Mouse (Mus musculus): ENCODE measurements at regions not wholly inside any gene's neighbourhood (a gene's known extent, or its start where the extent isn't known, plus 50 kb on each side); places are given as distances from the start of the nearest gene placed in this dataset.
A peak's percentile ranks its signal among the peaks of the same experiment; 100 is the strongest.

- 62% methylated on average over 11 of the region's 11 CpGs for WGBS
- Histone ChIP-seq H3K4me2 (ENCODE audit: low read length) (no peak overlapping the region), H3K9ac (replicated peaks; ENCODE audit: low read depth, low read length) (no peak overlapping the region), H3K9me3 (ENCODE audit: control insufficient read depth, low read length) (no peaks in the 10 kb centered on the region), H3K27ac (ENCODE audit: low read length) (no peak overlapping the region), H3K4me1 (replicated peaks; ENCODE audit: control insufficient read depth, insufficient read depth, low read length) (peaks cover 13% of the 10 kb centered on the region), H3K27me3 (replicated peaks; ENCODE audit: control insufficient read depth, insufficient read depth, low read length) (no peaks in the 10 kb centered on the region), H3K4me3 (replicated peaks; ENCODE audit: low read length) (no peak overlapping the region), H3K36me3 (ENCODE audit: control insufficient read depth, insufficient read depth) (no peaks in the 10 kb centered on the region)
- ATAC-seq: no peak
These were observed 113.4 kb upstream of the Zeb2 start for GRCm38 (mm10) chr2:45230351-45231209.

DNA sequence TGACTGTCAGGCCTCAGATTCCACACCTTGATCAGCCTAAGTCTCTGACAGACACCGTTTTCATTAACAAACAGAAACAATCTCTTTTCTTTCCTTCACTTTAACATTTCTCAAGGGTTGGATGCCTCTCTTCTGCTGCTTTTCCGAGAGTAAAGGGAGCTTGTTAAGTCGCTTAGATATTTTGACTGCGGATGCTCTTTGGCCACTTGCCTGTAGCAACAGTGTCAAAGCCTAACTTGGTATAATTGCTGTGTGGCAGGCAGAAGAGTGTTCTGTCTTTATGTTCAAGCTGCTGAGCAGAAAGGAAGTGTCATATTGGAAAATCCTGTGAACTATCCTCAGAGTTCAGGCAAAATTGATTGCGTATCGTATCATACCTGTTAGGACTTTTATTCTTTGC lies 112.3 kb upstream of the Zeb2 start:
- no peaks in the 10 kb centered on the region for H3K9me3 ChIP-seq (ENCODE audit: control insufficient read depth, low read length)

GRCm38 (mm10) chr2:45227276-45227944 lies 110.2 kb upstream of the Zeb2 start:
- no peaks in the 10 kb centered on the region for H3K27me3 ChIP-seq (replicated peaks; ENCODE audit: control insufficient read depth, insufficient read depth, low read length)
- H3K9ac ChIP-seq (replicated peaks; ENCODE audit: low read depth, low read length): no peak overlapping the region
- peak; percentile 59; the same call in 1 of the 2 replicates for ATAC-seq
- H3K4me3 ChIP-seq (replicated peaks; ENCODE audit: low read length): no peak overlapping the region
- 22% methylated on average over 14 of the region's 14 CpGs for WGBS
- no peaks in the 10 kb centered on the region for H3K36me3 ChIP-seq (ENCODE audit: control insufficient read depth, insufficient read depth)
- no peaks in the 10 kb centered on the region for H3K9me3 ChIP-seq (ENCODE audit: control insufficient read depth, low read length)
- H3K4me1 ChIP-seq (replicated peaks; ENCODE audit: control insufficient read depth, insufficient read depth, low read length): peaks cover 16% of the 10 kb centered on the region
- H3K27ac ChIP-seq (ENCODE audit: low read length): no peak overlapping the region
- peak overlapping the region; percentile 31 for H3K4me2 ChIP-seq (ENCODE audit: low read length)

More for the DNA sequence above, 112.3 kb upstream of the Zeb2 start:
- H3K4me3 ChIP-seq (replicated peaks; ENCODE audit: low read length): no peak overlapping the region
- no peak overlapping the region for H3K27ac ChIP-seq (ENCODE audit: low read length)
- 46% methylated on average over 6 of the region's 6 CpGs for WGBS
- no peak overlapping the region for H3K4me2 ChIP-seq (ENCODE audit: low read length)
- no peak overlapping the region for H3K9ac ChIP-seq (replicated peaks; ENCODE audit: low read depth, low read length)
- H3K4me1 ChIP-seq (replicated peaks; ENCODE audit: control insufficient read depth, insufficient read depth, low read length): peaks cover 16% of the 10 kb centered on the region
- H3K27me3 ChIP-seq (replicated peaks; ENCODE audit: control insufficient read depth, insufficient read depth, low read length): no peaks in the 10 kb centered on the region
- ATAC-seq: no peak
- H3K36me3 ChIP-seq (ENCODE audit: control insufficient read depth, insufficient read depth): no peaks in the 10 kb centered on the region

DNA sequence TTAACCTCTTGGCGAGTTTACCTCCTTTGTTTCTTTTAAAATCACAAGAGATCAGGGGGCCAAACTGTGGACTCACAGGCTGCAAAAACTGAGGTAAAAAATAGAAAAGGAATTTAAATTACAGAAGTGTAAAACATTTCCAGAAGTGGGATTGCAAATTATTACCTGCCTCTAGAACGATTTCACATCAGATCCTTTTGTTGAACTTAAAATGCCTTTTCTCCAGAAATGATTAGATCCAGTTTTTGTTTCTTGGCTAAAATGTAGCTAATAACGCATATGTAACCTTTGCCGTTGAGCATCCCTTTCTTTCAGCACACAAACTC lies 108.8 kb upstream of the Zeb2 start:
- Histone ChIP-seq H3K9me3 (ENCODE audit: control insufficient read depth, low read length) (no peaks in the 10 kb centered on the region), H3K4me1 (replicated peaks; ENCODE audit: control insufficient read depth, insufficient read depth, low read length) (peaks cover 16% of the 10 kb centered on the region), H3K9ac (replicated peaks; ENCODE audit: low read depth, low read length) (no peak overlapping the region), H3K27ac (ENCODE audit: low read length) (peak overlapping the region; percentile 29), H3K4me3 (replicated peaks; ENCODE audit: low read length) (no peak overlapping the region), H3K36me3 (ENCODE audit: control insufficient read depth, insufficient read depth) (no peaks in the 10 kb centered on the region), H3K27me3 (replicated peaks; ENCODE audit: control insufficient read depth, insufficient read depth, low read length) (no peaks in the 10 kb centered on the region), H3K4me2 (ENCODE audit: low read length) (no peak overlapping the region)
- ATAC-seq: no peak
- WGBS: 20% methylated on average over 4 of the region's 4 CpGs

DNA sequence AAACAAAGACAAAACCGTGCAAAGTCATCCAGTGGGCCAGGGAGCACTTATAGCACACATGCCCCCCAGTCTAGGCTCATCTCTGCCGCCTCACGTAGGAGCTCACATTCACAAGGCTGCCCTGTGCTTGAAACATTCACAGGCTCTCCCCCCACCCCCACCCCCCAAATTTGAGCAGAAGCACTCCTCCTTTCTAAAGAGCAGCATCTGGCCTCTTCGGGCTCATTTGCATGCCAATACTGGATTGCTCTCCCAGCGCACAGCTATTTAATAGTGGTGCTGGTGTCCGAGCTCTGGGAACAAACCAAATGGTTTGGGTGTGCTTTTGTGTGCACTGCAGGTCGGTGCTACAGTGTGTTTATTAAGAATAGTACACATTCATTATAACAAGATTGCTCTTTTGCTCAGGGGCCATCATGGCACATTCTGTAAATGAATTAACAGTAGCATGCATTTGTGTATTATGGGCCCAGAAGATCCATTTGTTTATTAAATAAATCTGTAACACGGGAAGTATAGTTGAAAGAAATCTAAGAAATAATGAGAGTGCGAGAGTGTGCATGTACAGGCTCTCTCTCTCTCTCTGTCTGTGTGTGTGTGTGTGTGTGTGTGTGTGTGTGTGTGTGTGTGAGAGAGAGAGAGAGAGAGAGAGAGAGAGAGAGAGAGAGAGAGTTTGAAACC lies 108.3 kb upstream of the Zeb2 start:
- Histone ChIP-seq H3K9ac (replicated peaks; ENCODE audit: low read depth, low read length) (no peak overlapping the region), H3K4me3 (replicated peaks; ENCODE audit: low read length) (no peak overlapping the region), H3K4me2 (ENCODE audit: low read length) (no peak overlapping the region), H3K27me3 (replicated peaks; ENCODE audit: control insufficient read depth, insufficient read depth, low read length) (no peaks in the 10 kb centered on the region), H3K4me1 (replicated peaks; ENCODE audit: control insufficient read depth, insufficient read depth, low read length) (peaks cover 16% of the 10 kb centered on the region), H3K36me3 (ENCODE audit: control insufficient read depth, insufficient read depth) (no peaks in the 10 kb centered on the region), H3K27ac (ENCODE audit: low read length) (peak overlapping the region; percentile 29), H3K9me3 (ENCODE audit: control insufficient read depth, low read length) (no peaks in the 10 kb centered on the region)
- peak; percentile 89 for ATAC-seq
- WGBS: 3% methylated on average over 9 of the region's 9 CpGs

GRCm38 (mm10) chr2:45222213-45222612 lies 105.0 kb upstream of the Zeb2 start:
- Histone ChIP-seq H3K4me3 (replicated peaks; ENCODE audit: low read length) (no peak overlapping the region), H3K36me3 (ENCODE audit: control insufficient read depth, insufficient read depth) (no peaks in the 10 kb centered on the region), H3K4me2 (ENCODE audit: low read length) (no peak overlapping the region), H3K4me1 (replicated peaks; ENCODE audit: control insufficient read depth, insufficient read depth, low read length) (peaks cover 8% of the 10 kb centered on the region), H3K9ac (replicated peaks; ENCODE audit: low read depth, low read length) (no peak overlapping the region), H3K27me3 (replicated peaks; ENCODE audit: control insufficient read depth, insufficient read depth, low read length) (no peaks in the 10 kb centered on the region), H3K9me3 (ENCODE audit: control insufficient read depth, low read length) (no peaks in the 10 kb centered on the region), H3K27ac (ENCODE audit: low read length) (no peak overlapping the region)
- 61% methylated on average over 13 of the region's 13 CpGs for WGBS
- ATAC-seq: no peak

DNA sequence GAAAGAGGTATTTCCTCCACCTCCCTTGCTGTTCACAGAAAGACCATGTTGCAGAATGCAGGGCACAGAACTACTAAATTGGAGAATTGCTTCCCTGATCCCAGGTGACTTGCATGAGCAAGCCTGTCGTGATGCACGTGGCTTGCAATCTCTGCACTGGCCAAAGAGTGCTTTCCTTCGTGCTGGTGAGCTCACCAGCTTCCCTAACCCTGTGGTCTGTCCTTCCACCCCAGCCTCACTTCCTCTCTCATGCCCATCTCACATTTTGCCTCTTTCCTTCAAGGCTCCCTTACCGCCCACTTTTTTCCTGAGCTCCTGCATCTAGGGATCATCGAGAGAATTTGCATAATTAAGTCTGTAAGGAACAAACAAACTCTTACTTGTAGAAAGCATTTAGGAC lies 102.7 kb upstream of the Zeb2 start:
- H3K4me2 ChIP-seq (ENCODE audit: low read length): no peak overlapping the region
- H3K27me3 ChIP-seq (replicated peaks; ENCODE audit: control insufficient read depth, insufficient read depth, low read length): no peaks in the 10 kb centered on the region
- H3K9ac ChIP-seq (replicated peaks; ENCODE audit: low read depth, low read length): no peak overlapping the region
- 39% methylated on average over 5 of the region's 5 CpGs for WGBS
- H3K36me3 ChIP-seq (ENCODE audit: control insufficient read depth, insufficient read depth): no peaks in the 10 kb centered on the region
- H3K4me1 ChIP-seq (replicated peaks; ENCODE audit: control insufficient read depth, insufficient read depth, low read length): no peaks in the 10 kb centered on the region
- H3K27ac ChIP-seq (ENCODE audit: low read length): no peak overlapping the region
- no peak overlapping the region for H3K4me3 ChIP-seq (replicated peaks; ENCODE audit: low read length)
- no peaks in the 10 kb centered on the region for H3K9me3 ChIP-seq (ENCODE audit: control insufficient read depth, low read length)
- no peak for ATAC-seq

GRCm38 (mm10) chr2:45212833-45213232 lies 95.6 kb upstream of the Zeb2 start:
- Histone ChIP-seq H3K36me3 (ENCODE audit: control insufficient read depth, insufficient read depth) (no peaks in the 10 kb centered on the region), H3K4me1 (replicated peaks; ENCODE audit: control insufficient read depth, insufficient read depth, low read length) (no peaks in the 10 kb centered on the region), H3K27ac (ENCODE audit: low read length) (no peak overlapping the region), H3K9me3 (ENCODE audit: control insufficient read depth, low read length) (no peaks in the 10 kb centered on the region), H3K4me2 (ENCODE audit: low read length) (no peak overlapping the region), H3K27me3 (replicated peaks; ENCODE audit: control insufficient read depth, insufficient read depth, low read length) (no peaks in the 10 kb centered on the region), H3K9ac (replicated peaks; ENCODE audit: low read depth, low read length) (no peak overlapping the region), H3K4me3 (replicated peaks; ENCODE audit: low read length) (no peak overlapping the region)
- 77% methylated on average over 2 of the region's 2 CpGs for WGBS
- no peak for ATAC-seq

DNA sequence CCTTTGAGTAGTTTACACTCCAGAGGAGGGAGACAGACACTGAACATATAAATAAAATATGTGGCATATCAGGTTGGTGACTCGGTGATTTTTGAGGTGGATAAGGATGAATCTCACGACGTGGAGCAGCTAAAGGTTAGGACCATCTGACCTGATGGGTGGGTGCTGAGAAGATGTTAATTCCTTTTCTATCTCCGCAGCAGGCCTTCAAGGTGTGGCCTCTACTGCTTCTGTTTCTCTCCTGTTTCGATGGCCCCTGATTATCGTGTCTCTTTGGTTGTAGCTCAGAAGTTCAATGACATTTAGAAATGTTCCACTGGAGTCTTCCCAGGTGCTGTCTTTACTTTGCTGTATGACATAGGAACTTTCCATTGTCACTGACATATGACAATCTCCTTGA lies 91.3 kb upstream of the Zeb2 start:
- Histone ChIP-seq H3K4me3 (replicated peaks; ENCODE audit: low read length) (no peak overlapping the region), H3K27ac (ENCODE audit: low read length) (no peak overlapping the region), H3K27me3 (replicated peaks; ENCODE audit: control insufficient read depth, insufficient read depth, low read length) (no peaks in the 10 kb centered on the region), H3K4me2 (ENCODE audit: low read length) (no peak overlapping the region), H3K4me1 (replicated peaks; ENCODE audit: control insufficient read depth, insufficient read depth, low read length) (no peaks in the 10 kb centered on the region), H3K9me3 (ENCODE audit: control insufficient read depth, low read length) (no peaks in the 10 kb centered on the region), H3K9ac (replicated peaks; ENCODE audit: low read depth, low read length) (no peak overlapping the region), H3K36me3 (ENCODE audit: control insufficient read depth, insufficient read depth) (no peaks in the 10 kb centered on the region)
- WGBS: 94% methylated on average over 6 of the region's 6 CpGs
- no peak for ATAC-seq
